Mouse (Mus musculus): ENCODE measurements at regions not wholly inside any gene's neighbourhood (a gene's known extent, or its start where the extent isn't known, plus 50 kb on each side); places are given as distances from the start of the nearest gene placed in this dataset.

GRCm38 (mm10) chr12:119028711-119029110 is 62.5 kb upstream of the Abcb5 start:
- TF ChIP-seq ZC3H11A (IDR thresholded peaks at IDR 0.05; ENCODE audit: low read depth, low read length) (no peak), USF1 (IDR thresholded peaks at IDR 0.05; ENCODE audit: low read depth, low read length) (no peak), POLR2AphosphoS2 (IDR thresholded peaks at IDR 0.05; ENCODE audit: low read depth, low read length) (no peak)
